Mouse (Mus musculus): ENCODE measurements around the gene F7. TPM values are rescaled to one million over a fixed set of nuclear protein-coding genes. Genes with fewer than 3 reads are reported as not detected.
"Not testable (repeated sequence)": the region's sequence is repeated elsewhere in the genome, so short reads cannot be mapped to it uniquely, and the experiment has no call there.

The F7 gene
- total RNA-seq, 2 experiments from 2014 or later: 0.14 TPM; not detected in 1

- intact Hi-C loops (cut with DNase I): no loop called here
- DNase-seq (ENCODE audit: low spot score): no peak
These were observed 6.3 kb upstream of the F7 start for GRCm38 (mm10) chr8:13019560-13019959.

GRCm38 (mm10) chr8:13021830-13022229 is 4.0 kb upstream of the F7 start:
- intact Hi-C loops (cut with DNase I): no loop called here
- no peak for DNase-seq (ENCODE audit: low spot score)

GRCm38 (mm10) chr8:13027615-13028014 is 1.8 kb downstream of the F7 start:
- no peak for DNase-seq (ENCODE audit: low spot score)
- intact Hi-C loops (cut with DNase I): no loop called here

- DNase-seq (ENCODE audit: low spot score): no peak
- intact Hi-C loops (cut with DNase I): no loop called here
These were observed 2.6 kb downstream of the F7 start for GRCm38 (mm10) chr8:13028482-13028881.

- intact Hi-C loops (cut with DNase I): no loop called here
- no peak for DNase-seq (ENCODE audit: low spot score)
These were observed 10.5 kb downstream of the F7 start for GRCm38 (mm10) chr8:13036346-13036812.

GRCm38 (mm10) chr8:13037015-13037414 is 11.2 kb downstream of the F7 start, which contains the start of gene F10:
Gene F10 (plus strand): TSS chr8:13037308.
- intact Hi-C loops (cut with DNase I): no loop called here
- no peak for DNase-seq (ENCODE audit: low spot score)

- intact Hi-C loops (cut with DNase I): no loop called here
- DNase-seq (ENCODE audit: low spot score): no peak
These were observed 11.7 kb downstream of the F7 start for GRCm38 (mm10) chr8:13037569-13037968.

- DNase-seq (ENCODE audit: low spot score): no peak
- intact Hi-C loops (cut with DNase I): no loop called here
These were observed 13.2 kb downstream of the F7 start for GRCm38 (mm10) chr8:13039054-13039453.

- DNase-seq (ENCODE audit: low spot score): no peak
- intact Hi-C loops (cut with DNase I): no loop called here
These were observed 15.6 kb downstream of the F7 start for GRCm38 (mm10) chr8:13041459-13041858.

- DNase-seq (ENCODE audit: low spot score): no peak
- intact Hi-C loops (cut with DNase I): no loop called here
These were observed 21.8 kb downstream of the F7 start for GRCm38 (mm10) chr8:13047652-13048051.

GRCm38 (mm10) chr8:13050550-13050949 is 24.7 kb downstream of the F7 start:
- DNase-seq (ENCODE audit: low spot score): no peak

GRCm38 (mm10) chr8:13057351-13057750 is 31.5 kb downstream of the F7 start:
- no peak for DNase-seq (ENCODE audit: low spot score)
- intact Hi-C loops (cut with DNase I): no loop called here

More at GRCm38 (mm10) chr8:13050550-13050949, 24.7 kb downstream of the F7 start:
- intact Hi-C loops (cut with DNase I): no loop called here

GRCm38 (mm10) chr8:13060441-13061150 is 34.8 kb downstream of the F7 start, which contains the start of gene Proz:
Gene Proz (plus strand): TSS chr8:13060914.
- DNase-seq (ENCODE audit: low spot score): no peak
- intact Hi-C loops (cut with DNase I): no loop called here

GRCm38 (mm10) chr8:13063112-13063511 is 37.3 kb downstream of the F7 start:
- intact Hi-C loops (cut with DNase I): no loop called here
- DNase-seq (ENCODE audit: low spot score): no peak

GRCm38 (mm10) chr8:13073255-13073654 is 47.4 kb downstream of the F7 start:
- intact Hi-C loops (cut with DNase I): no loop called here
- DNase-seq (ENCODE audit: low spot score): no peak

- intact Hi-C loops (cut with DNase I): no loop called here
- DNase-seq (ENCODE audit: low spot score): no peak
These were observed 49.2 kb downstream of the F7 start for GRCm38 (mm10) chr8:13075044-13075443.

- intact Hi-C loops (cut with DNase I): not testable (repeated sequence)
These were observed 49.7 kb downstream of the F7 start for GRCm38 (mm10) chr8:13075579-13075978.

GRCm38 (mm10) chr8:13077542-13077941 is 51.7 kb downstream of the F7 start:
- no peak for DNase-seq (ENCODE audit: low spot score)
- intact Hi-C loops (cut with DNase I): no loop called here

More at GRCm38 (mm10) chr8:13075579-13075978, 49.7 kb downstream of the F7 start:
- not testable (repeated sequence) for DNase-seq (ENCODE audit: low spot score)

Data from heart, postnatal 25 days (tissue).